Mouse (Mus musculus) liver, embryonic 11.5 days (tissue): ENCODE results near the gene Tas2r105. TPM values are rescaled to one million over a fixed set of nuclear protein-coding genes. Genes with fewer than 3 reads are reported as not detected.

Experiments
- ATAC-seq: fragments of 200-750 bp; cut with Nextera tagmentation; replicated peaks from 2 replicates; pipeline ENCODE4 v1.8.0; 2017; ENCODE audit warnings: moderate number of reproducible peaks, mild to moderate bottlenecking, moderate TSS enrichment, moderate library complexity; ENCODE audit not compliant: low FRiP score
- DNase-seq: peaks from one replicate; pipeline ENCODE4 v3.0.0-alpha.2; 2017; ENCODE audit warnings: low spot score
- H3K27ac ChIP-seq: fragments of 300-500 bp; sonication (generic); 2 replicates; pipeline ENCODE4 v1.5.1; 2014; ENCODE audit warnings: mild to moderate bottlenecking, low read depth, low read length, control low read depth
- H3K27me3 ChIP-seq: fragments of 300-500 bp; sonication (generic); replicated peaks from 2 replicates; pipeline ENCODE4 v1.6.1; 2014; ENCODE audit warnings: low read length, mixed read lengths; ENCODE audit not compliant: control insufficient read depth, insufficient read depth
- H3K36me3 ChIP-seq: fragments of 300-500 bp; sonication (generic); 2 replicates; pipeline ENCODE4 v1.6.1; 2014; ENCODE audit warnings: mild to moderate bottlenecking, low read length, moderate library complexity, mixed read lengths; ENCODE audit not compliant: control insufficient read depth, insufficient read depth
- H3K4me1 ChIP-seq: fragments of 300-500 bp; sonication (generic); replicated peaks from 2 replicates; pipeline ENCODE4 v1.6.1; 2014; ENCODE audit warnings: low read length, mixed read lengths; ENCODE audit not compliant: control insufficient read depth, insufficient read depth
- H3K4me2 ChIP-seq: fragments of 300-500 bp; sonication (generic); 2 replicates; pipeline ENCODE4 v1.6.1; 2014; ENCODE audit warnings: mild to moderate bottlenecking, control low read depth, moderate library complexity
- H3K4me3 ChIP-seq: fragments of 300-500 bp; sonication (generic); 2 replicates; pipeline ENCODE4 v1.5.1; 2014; ENCODE audit warnings: low read depth, low read length, control low read depth
- H3K9ac ChIP-seq: fragments of 300-500 bp; sonication (generic); 2 replicates; pipeline ENCODE4 v1.6.1; 2014; ENCODE audit warnings: low read depth, low read length, control low read depth
- H3K9me3 ChIP-seq: fragments of 300-500 bp; sonication (generic); 2 replicates; pipeline ENCODE4 v1.6.1; 2016; ENCODE audit warnings: low read length, inconsistent platforms, mixed read lengths; ENCODE audit not compliant: control insufficient read depth
- WGBS: fragments of 180-500 bp; shearing (Covaris S2); extraction: QIAGEN DNeasy Blood & Tissue Kit; methylation state at CpG from one replicate; pipeline ENCODE4 v1.1.7; 2014; 5-methylcytosine and 5-hydroxymethylcytosine counted together
- polyA plus RNA-seq: library from polyadenylated mRNA; unstranded; fragments of >200 nt; fragmentation: Nextera tagmentation; extraction: Ambion mirVana; gene quantifications from 2 replicates; pipeline ENCODE4 v1.2.1, GENCODE M21; 2014

Gene Tas2r105
- polyA plus RNA-seq, result not detected in 2 replicates

DNA sequence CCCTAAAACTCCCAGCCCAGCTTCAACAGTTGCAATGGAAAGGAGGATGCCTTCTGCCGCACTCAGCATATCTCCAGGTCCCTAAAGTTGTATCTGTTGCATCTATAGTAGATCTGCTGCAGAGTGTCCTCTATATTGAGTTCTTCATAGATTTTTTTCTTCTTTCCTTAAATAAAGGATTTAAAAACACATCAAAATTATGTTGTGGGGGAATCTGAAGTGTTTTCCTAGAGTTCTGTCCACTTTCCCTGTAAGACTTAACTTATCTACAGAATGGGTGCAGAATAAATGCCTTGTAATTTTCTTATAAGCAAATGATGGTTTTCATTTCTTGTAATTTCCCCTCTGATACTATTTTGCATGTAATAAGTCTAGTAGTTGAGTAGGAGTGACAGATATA is at the start of gene Tas2r105:
TSS of gene Tas2r105 (minus strand) at position 101 of the 400 bp plus-strand sequence.
- H3K4me2 ChIP-seq, result no peak within 1 kb of the TSS
- H3K27me3 ChIP-seq, result no peaks in the 10 kb centered on the region
- no peak within 1 kb of the TSS for H3K9ac ChIP-seq
- ATAC-seq (no peak), DNase-seq (no peak)
- WGBS, result 59% methylated on average over 1 of the region's 1 CpGs
- no peaks in the 10 kb centered on the region for H3K36me3 ChIP-seq
- no peak within 1 kb of the TSS for H3K27ac ChIP-seq
- H3K9me3 ChIP-seq, result 0 out of 2 replicates have a peak, but pooled peaks cover 2% of the 10 kb centered on the region
- H3K4me1 ChIP-seq, result no peaks in the 10 kb centered on the region
- H3K4me3 ChIP-seq, result no peak within 1 kb of the TSS

DNA sequence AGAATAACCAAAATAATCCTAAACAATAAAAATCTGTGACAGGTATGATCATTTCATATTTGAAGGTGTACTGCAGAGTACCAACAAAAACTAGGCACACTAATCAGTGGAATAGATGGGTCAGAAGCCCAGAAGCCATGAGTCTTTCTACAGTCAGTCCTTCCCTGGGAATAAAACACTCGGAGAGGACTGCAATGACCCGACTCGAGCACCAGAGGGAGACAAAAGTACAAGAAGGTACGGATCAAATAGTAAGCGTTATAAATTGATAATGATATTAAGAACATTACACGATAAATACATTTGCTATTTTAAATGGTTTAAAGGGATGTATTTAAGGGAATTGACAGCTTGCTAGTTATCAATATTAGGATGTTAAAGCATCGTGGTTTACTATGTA is 25.5 kb upstream of the Tas2r105 start:
- no peak overlapping the region for H3K9ac ChIP-seq
- H3K27ac ChIP-seq, result no peak overlapping the region
- no peaks in the 10 kb centered on the region; the same call in 1 of the 2 replicates for H3K9me3 ChIP-seq
- no peaks in the 10 kb centered on the region for H3K4me1 ChIP-seq
- ATAC-seq (no peak), DNase-seq (no peak)
- H3K27me3 ChIP-seq, result no peaks in the 10 kb centered on the region
- no peaks in the 10 kb centered on the region for H3K36me3 ChIP-seq
- 39% methylated on average over 7 of the region's 7 CpGs for WGBS
- H3K4me3 ChIP-seq, result no peak overlapping the region
- no peak overlapping the region for H3K4me2 ChIP-seq

DNA sequence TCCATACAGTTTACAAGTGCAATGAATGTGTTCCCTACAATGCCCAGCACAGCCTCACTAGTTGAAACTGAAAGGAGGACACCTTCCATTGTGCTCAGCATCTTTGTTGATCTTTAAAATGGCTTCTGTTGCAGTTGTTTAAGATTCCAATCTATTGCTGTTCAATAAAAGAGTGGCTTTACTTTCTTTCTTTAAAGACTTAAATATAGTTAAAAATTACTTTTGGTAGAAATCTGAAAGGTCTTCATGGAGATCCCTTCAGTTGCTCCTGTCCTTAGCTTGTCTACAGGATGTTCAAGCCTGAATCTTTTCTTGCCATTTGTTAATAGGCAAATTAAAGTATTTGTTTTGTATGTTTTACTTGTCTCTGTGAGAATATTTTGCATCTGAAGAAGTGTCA is 2.7 kb upstream of the Tas2r105 start, which contains the start of gene Tas2r114:
TSS of gene Tas2r114 (minus strand) at position 101 of the 400 bp plus-strand sequence.
- Histone ChIP-seq H3K36me3 (no peaks in the 10 kb centered on the region), H3K27me3 (no peaks in the 10 kb centered on the region), H3K9ac (no peak within 1 kb of the TSS), H3K4me2 (no peak within 1 kb of the TSS), H3K9me3 (no peaks in the 10 kb centered on the region), H3K4me1 (no peaks in the 10 kb centered on the region), H3K4me3 (no peak within 1 kb of the TSS), H3K27ac (no peak within 1 kb of the TSS)
- DNase-seq, result no peak
- ATAC-seq, result no peak

DNA sequence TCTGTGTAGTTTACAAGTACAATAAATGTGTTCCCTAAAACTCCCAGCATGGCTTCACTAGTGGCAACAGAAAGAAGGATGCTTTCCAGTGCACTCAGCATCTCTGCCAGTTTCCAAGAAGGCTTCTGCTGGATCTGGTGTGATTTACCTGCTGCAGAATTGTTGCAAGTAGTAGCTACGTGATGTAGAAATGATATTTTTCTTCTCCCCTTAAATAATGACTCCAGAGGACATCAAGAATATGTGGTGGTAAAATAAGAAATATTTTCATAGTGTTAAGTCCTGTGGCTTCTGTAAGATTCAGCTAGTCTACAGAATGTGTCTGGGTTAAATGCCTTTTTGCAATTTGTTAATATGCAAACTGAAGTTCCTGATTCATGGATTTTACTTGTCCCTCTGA is 1.7 kb downstream of the Tas2r105 start, which contains the start of gene Tas2r104:
TSS of gene Tas2r104 (minus strand) at position 101 of the 400 bp plus-strand sequence.
- 0 out of 2 replicates have a peak, but pooled peaks cover 2% of the 10 kb centered on the region for H3K9me3 ChIP-seq

DNA sequence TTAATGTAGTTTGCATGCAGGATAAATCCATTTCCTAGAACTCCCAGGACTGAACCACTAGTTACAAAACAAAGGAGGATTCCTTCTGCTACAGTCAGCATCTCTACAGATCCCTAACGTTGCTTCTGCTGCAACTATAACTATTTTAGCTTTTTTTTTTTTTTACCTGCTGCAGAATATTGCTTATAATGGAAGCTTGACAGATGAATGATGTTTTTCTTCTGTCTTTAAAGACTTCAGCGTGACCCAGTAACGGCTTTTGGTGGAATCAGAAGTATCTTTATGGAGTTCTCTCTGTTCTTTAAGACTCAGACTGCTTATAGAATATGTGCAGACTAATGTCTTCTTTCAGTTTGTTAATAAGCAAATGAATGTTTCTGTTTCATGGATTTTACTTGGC is 8.5 kb downstream of the Tas2r105 start, which contains the start of gene Tas2r106:
TSS of gene Tas2r106 (minus strand) at position 101 of the 400 bp plus-strand sequence.
- Histone ChIP-seq H3K4me1 (no peaks in the 10 kb centered on the region), H3K9ac (no peak within 1 kb of the TSS), H3K4me3 (no peak within 1 kb of the TSS), H3K9me3 (no peaks in the 10 kb centered on the region), H3K36me3 (no peaks in the 10 kb centered on the region), H3K27ac (no peak within 1 kb of the TSS), H3K27me3 (no peaks in the 10 kb centered on the region), H3K4me2 (no peak within 1 kb of the TSS)
- no peak for ATAC-seq
- WGBS, result 74% methylated on average over 3 of the region's 3 CpGs
- DNase-seq, result no peak

More for the DNA sequence above, 1.7 kb downstream of the Tas2r105 start, which contains the start of gene Tas2r104:
- Histone ChIP-seq H3K4me3 (no peak within 1 kb of the TSS), H3K4me2 (no peak within 1 kb of the TSS), H3K27me3 (no peaks in the 10 kb centered on the region), H3K27ac (no peak within 1 kb of the TSS), H3K36me3 (no peaks in the 10 kb centered on the region), H3K4me1 (no peaks in the 10 kb centered on the region), H3K9ac (no peak within 1 kb of the TSS)
- DNase-seq (no peak), ATAC-seq (no peak)
- 73% methylated on average over 1 of the region's 1 CpGs for WGBS

DNA sequence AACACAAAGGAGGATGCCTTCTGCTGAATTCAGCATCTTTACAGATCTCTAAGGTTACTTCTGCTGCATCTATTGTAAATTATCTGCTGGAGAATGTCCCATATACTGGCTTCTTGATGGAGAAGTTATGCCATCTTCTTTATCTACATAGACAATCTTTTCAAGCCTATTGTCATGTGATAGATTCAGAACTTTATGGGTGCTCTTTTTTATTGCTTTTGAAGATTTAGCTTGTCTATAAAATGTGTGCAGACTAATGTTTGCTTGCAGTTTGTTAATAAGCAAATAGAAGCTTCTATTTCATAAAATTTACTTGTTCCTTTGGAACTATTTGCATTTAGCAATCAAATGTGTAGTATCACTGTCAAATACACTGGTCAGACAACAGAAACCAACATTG is 27.2 kb downstream of the Tas2r105 start, which contains the start of gene Tas2r107:
TSS of gene Tas2r107 (minus strand) at position 101 of the 400 bp plus-strand sequence.
- Histone ChIP-seq H3K4me3 (no peak within 1 kb of the TSS), H3K9me3 (no peaks in the 10 kb centered on the region), H3K4me2 (no peak within 1 kb of the TSS), H3K4me1 (no peaks in the 10 kb centered on the region), H3K36me3 (no peaks in the 10 kb centered on the region), H3K27ac (no peak within 1 kb of the TSS), H3K27me3 (no peaks in the 10 kb centered on the region), H3K9ac (no peak within 1 kb of the TSS)
- ATAC-seq (no peak), DNase-seq (no peak)

Other genes starting within 250 kb of the Tas2r105 start
- gene 5430401F13Rik, start 201.1 kb downstream of the Tas2r105 start, polyA plus RNA-seq, result not detected in 2 replicates
- gene Gm6619, start 201.1 kb downstream of the Tas2r105 start, polyA plus RNA-seq, result not detected in 2 replicates
- gene Tas2r130, start 56.6 kb downstream of the Tas2r105 start, polyA plus RNA-seq, result not detected in 2 replicates
- gene Tas2r107, start 27.3 kb downstream of the Tas2r105 start, polyA plus RNA-seq, result not detected in 2 replicates
- gene Tas2r106, start 8.6 kb downstream of the Tas2r105 start, polyA plus RNA-seq, result not detected in 2 replicates
- gene Tas2r104, start 1.8 kb downstream of the Tas2r105 start, polyA plus RNA-seq, result not detected in 2 replicates
- not detected in 2 replicates for gene Tas2r114, start 2.6 kb upstream of the Tas2r105 start, polyA plus RNA-seq